Mouse (Mus musculus) embryonic fibroblast, embryonic 13.5 days (primary cell): Measurements from ENCODE around the gene Cfap97d1.

Source experiments
- CTCF ChIP-seq: IDR thresholded peaks from 2 replicates; pipeline ENCODE4 v1.5.1; 2011; ENCODE audit warnings: mild to moderate bottlenecking, control low read depth, low read length, moderate library complexity, borderline replicate concordance; ENCODE audit not compliant: insufficient read depth
- POLR2A ChIP-seq: IDR thresholded peaks from 2 replicates; pipeline ENCODE4 v1.6.1; 2011; ENCODE audit warnings: low read depth, mild to moderate bottlenecking, control low read depth, low read length, moderate library complexity

GRCm38 (mm10) chr11:101985990-101986389, 1.9 kb downstream of the Cfap97d1 start:
- TF ChIP-seq CTCF (peak; percentile 93), POLR2A (no peak)
